ENCODE assay signal across 7 mouse cellular contexts in genomic region chr1:74397919-74398451, GRCm38 (mm10). TPM values are rescaled to one million over a fixed set of nuclear protein-coding genes. Genes with fewer than 3 reads are reported as not detected.
DNase-seq lines count a peak whose midpoint lies in the region; ATAC-seq and TF ChIP-seq lines count a peak whose summit lies in the region.

No protein-coding gene starts in this region.

- peak overlapping the region; percentile 90 for H3K27ac ChIP-seq in cerebellum, adult 2 months (ENCODE audit: insufficient read depth, low read length)
- peak overlapping the region; percentile 50 for H3K27ac ChIP-seq in forebrain, postnatal 0 days (ENCODE audit: low read depth, low read length)
- peak overlapping the region; percentile 83 for H3K27ac ChIP-seq in macrophage

- peak overlapping the region; percentile 92 for H3K4me2 ChIP-seq in forebrain, postnatal 0 days (ENCODE audit: low read depth)

- peak; percentile 42 for ATAC-seq in forebrain, postnatal 0 days
- ATAC-seq in hematopoietic stem cell, adult 5-6 weeks (replicated peaks in 1 of 2; ENCODE audit: insufficient read depth in 1 of 2, low FRiP score in 2 of 2, low TSS enrichment in 1 of 2, low read depth in 1 of 2, poor library complexity in 2 of 2, severe bottlenecking in 2 of 2): peak; percentile 24 to 41; a peak in 3 of 4 replicates

- peak; percentile 52; the same call in 1 of the 2 replicates for TF ChIP-seq CTCF in cerebellum, adult 2 months (IDR thresholded peaks at IDR 0.05; ENCODE audit: borderline replicate concordance, insufficient read depth, low read depth, low read length)
- peak; percentile 71 for TF ChIP-seq CTCF in forebrain, postnatal 0 days (IDR thresholded peaks at IDR 0.05; ENCODE audit: low read depth)

- TF ChIP-seq POLR2A in cerebellum, adult 2 months (IDR thresholded peaks at IDR 0.05; ENCODE audit: borderline replicate concordance, insufficient read depth, low read length): no peak

- whole genome bisulfite sequencing in cerebellum, adult 2 months: 3% methylated on average over 11 of the region's 11 CpGs
- 4% methylated on average over 11 of the region's 11 CpGs for WGBS in forebrain, postnatal 0 days
- WGBS in macrophage (ENCODE audit: missing documents): 6% methylated on average over 11 of the region's 11 CpGs

- H3K36me3 ChIP-seq in forebrain, postnatal 0 days (ENCODE audit: insufficient read depth): no peaks in the 10 kb centered on the region
- peaks cover 14% of the 10 kb centered on the region for H3K36me3 ChIP-seq in macrophage (ENCODE audit: inconsistent target)

- H3K9ac ChIP-seq in forebrain, postnatal 0 days: peak overlapping the region; percentile 65

- peaks cover 24% of the 10 kb centered on the region for H3K79me2 ChIP-seq in macrophage (ENCODE audit: inconsistent target)

- peak overlapping the region; percentile 94 for H3K4me3 ChIP-seq in cerebellum, adult 2 months (replicated peaks; ENCODE audit: insufficient read depth, low read depth, low read length)
- peak overlapping the region; percentile 54 for H3K4me3 ChIP-seq in forebrain, postnatal 0 days (ENCODE audit: low read depth, low read length)
- H3K4me3 ChIP-seq in macrophage (ENCODE audit: inconsistent target): peak overlapping the region; percentile 30

- peak; percentile 55 for DNase-seq in Muller cell, postnatal 12 days (ENCODE audit: inconsistent ontology term)
- DNase-seq in cerebellum, adult 2 months: peak; percentile 70 to 77
- DNase-seq in forebrain, postnatal 0 days: peak; percentile 68
- DNase-seq in left cerebral cortex, adult 9 months (ENCODE audit: low spot score in 2 of 2): peak; percentile 55 to 70
- peak; percentile 70 to 72 for DNase-seq in right cerebral cortex, postnatal 10 days (ENCODE audit: low spot score in 2 of 2)

- H3K4me1 ChIP-seq in cerebellum, adult 2 months (ENCODE audit: control insufficient read depth, insufficient read depth, low read length): no peaks in the 10 kb centered on the region
- no peaks in the 10 kb centered on the region for H3K4me1 ChIP-seq in forebrain, postnatal 0 days (ENCODE audit: insufficient read depth)

- no peaks in the 10 kb centered on the region for H3K9me3 ChIP-seq in forebrain, postnatal 0 days (ENCODE audit: low read length)

- no peaks in the 10 kb centered on the region for H3K27me3 ChIP-seq in cerebellum, adult 2 months (ENCODE audit: control insufficient read depth, insufficient read depth, low read length)
- no peaks in the 10 kb centered on the region for H3K27me3 ChIP-seq in forebrain, postnatal 0 days (ENCODE audit: insufficient read depth, low read length)

RNA-seq across cellular contexts. Expression of gene Ctdsp1, which starts 6.7 kb away (rescaled TPM):
- 35.7 and 37.2 TPM in 2 replicates for polyA plus RNA-seq in cerebellum, adult 2 months (2012; rRNA removed)
- 18.2 and 24.7 TPM in 2 replicates for total RNA-seq in forebrain, postnatal 0 days (2014; rRNA removed)
- polyA plus RNA-seq in forebrain, postnatal 0 days (2015; fragmentation: Nextera tagmentation; extraction: Ambion mirVana): 10.7 and 10.8 TPM in 2 replicates
- 38.1 and 40.0 TPM in 2 replicates for total RNA-seq in hematopoietic stem cell, adult 5-6 weeks (2017)
- total RNA-seq in macrophage (2018; cell fraction: chromatin; rRNA removed): 10 to 100 TPM; 19.5 to 66.8 (median 34.4) TPM
- total RNA-seq in macrophage (2018; cell fraction: cytosol; rRNA removed): 100 to 1,000 TPM in 22 of 26 experiments, 10 to 100 TPM in 4; 88.3 to 172 (median 115) TPM
- 100 to 1,000 TPM in 1 of 26 experiments, 10 to 100 TPM in 25; 37.1 to 101 (median 59.1) TPM for total RNA-seq in macrophage (2018; cell fraction: nucleus; rRNA removed)
- 82.2 to 152 TPM (median 116 TPM) in 3 replicates for polyA plus RNA-seq in macrophage (2018)

RNA-seq across cellular contexts. Expression of gene Vil1, which starts 11.2 kb away (rescaled TPM):
- 0.39 and 0.59 TPM in 2 replicates for polyA plus RNA-seq in cerebellum, adult 2 months (2012; rRNA removed)
- 0.71 and 0.77 TPM in 2 replicates for total RNA-seq in forebrain, postnatal 0 days (2014; rRNA removed)
- 0.15 and 0.27 TPM in 2 replicates for polyA plus RNA-seq in forebrain, postnatal 0 days (2015; fragmentation: Nextera tagmentation; extraction: Ambion mirVana)
- 0.55 TPM in 1 of 2 replicates, not detected in the other for total RNA-seq in hematopoietic stem cell, adult 5-6 weeks (2017)
- under 1 TPM in 9 of 26 experiments, not detected in 17; 0.18 to 0.94 (median 0.40) TPM for total RNA-seq in macrophage (2018; cell fraction: chromatin; rRNA removed)
- total RNA-seq in macrophage (2018; cell fraction: cytosol; rRNA removed): under 1 TPM in 23 of 26 experiments, not detected in 3; 0.03 to 0.28 (median 0.11) TPM
- total RNA-seq in macrophage (2018; cell fraction: nucleus; rRNA removed): under 1 TPM in 12 of 26 experiments, not detected in 14; 0.17 to 0.70 (median 0.32) TPM
- polyA plus RNA-seq in macrophage (2018): 0.04 to 0.06 TPM in 2 of 3 replicates, not detected in the other

RNA-seq across cellular contexts. Expression of gene Slc11a1, which starts 23.0 kb away (rescaled TPM):
- polyA plus RNA-seq in cerebellum, adult 2 months (2012; rRNA removed): 4.7 and 5.6 TPM in 2 replicates
- total RNA-seq in forebrain, postnatal 0 days (2014; rRNA removed): 3.7 and 10.7 TPM in 2 replicates
- polyA plus RNA-seq in forebrain, postnatal 0 days (2015; fragmentation: Nextera tagmentation; extraction: Ambion mirVana): 1.8 and 3.3 TPM in 2 replicates
- 3.2 TPM in 1 of 2 replicates, not detected in the other for total RNA-seq in hematopoietic stem cell, adult 5-6 weeks (2017)
- total RNA-seq in macrophage (2018; cell fraction: chromatin; rRNA removed): 100 to 1,000 TPM in 25 of 26 experiments, 10 to 100 TPM in 1; 65.4 to 694 (median 454) TPM
- 100 to 1,000 TPM; 292 to 674 (median 440) TPM for total RNA-seq in macrophage (2018; cell fraction: cytosol; rRNA removed)
- 100 to 1,000 TPM; 115 to 958 (median 476) TPM for total RNA-seq in macrophage (2018; cell fraction: nucleus; rRNA removed)
- 377 to 467 TPM (median 435 TPM) in 3 replicates for polyA plus RNA-seq in macrophage (2018)

RNA-seq across cellular contexts. Expression of gene Catip, which starts 36.1 kb away (rescaled TPM):
- 2.1 and 3.3 TPM in 2 replicates for polyA plus RNA-seq in cerebellum, adult 2 months (2012; rRNA removed)
- total RNA-seq in forebrain, postnatal 0 days (2014; rRNA removed): 2.1 and 2.7 TPM in 2 replicates
- 0.63 and 1.6 TPM in 2 replicates for polyA plus RNA-seq in forebrain, postnatal 0 days (2015; fragmentation: Nextera tagmentation; extraction: Ambion mirVana)
- 1.3 TPM in 1 of 2 replicates, not detected in the other for total RNA-seq in hematopoietic stem cell, adult 5-6 weeks (2017)
- 1 to 10 TPM in 1 of 26 experiments, under 1 TPM in 6, not detected in 19; 0.31 to 1.3 (median 0.81) TPM for total RNA-seq in macrophage (2018; cell fraction: chromatin; rRNA removed)
- total RNA-seq in macrophage (2018; cell fraction: cytosol; rRNA removed): under 1 TPM; 0.03 to 0.68 (median 0.14) TPM
- 1 to 10 TPM in 6 of 26 experiments, under 1 TPM in 12, not detected in 8; 0.29 to 1.7 (median 0.84) TPM for total RNA-seq in macrophage (2018; cell fraction: nucleus; rRNA removed)
- polyA plus RNA-seq in macrophage (2018): 0.19 to 0.80 TPM (median 0.30 TPM) in 3 replicates

Comparison
In these comparisons a context has a peak if more than half of its experiments do, and no peak if none do; other contexts are left out.
1. Peak in every context shown above with its lines: DNase-seq, ATAC-seq, H3K4me3 ChIP-seq and H3K27ac ChIP-seq.
2. H3K4me3 ChIP-seq: peak in every context shown above with its lines; median percentile 94 in cerebellum, adult 2 months; 54 in forebrain, postnatal 0 days; 30 in macrophage.
3. RNA of gene Slc11a1, which starts 23.0 kb away (polyA plus RNA-seq): 377 to 467 TPM in macrophage; 4.7 to 5.6 TPM in cerebellum, adult 2 months and 1.8 to 3.3 TPM in forebrain, postnatal 0 days; every median in the first group is over 10 times any median in the second.